Mouse (Mus musculus) bone marrow, adult 2 months (tissue): ENCODE results near the gene Osbpl3.

Experiments used
- CTCF ChIP-seq: fragments of 200-500 bp; IDR thresholded peaks from 2 replicates; pipeline ENCODE4 v1.5.1; 2011; ENCODE audit warnings: low read length, control low read depth; ENCODE audit not compliant: control insufficient read depth, insufficient read depth
- POLR2A ChIP-seq: fragments of 200-500 bp; IDR thresholded peaks from 2 replicates; pipeline ENCODE4 v1.6.1; 2011; ENCODE audit warnings: low read depth, mild to moderate bottlenecking, control low read depth, low read length, borderline replicate concordance; ENCODE audit not compliant: control insufficient read depth

DNA sequence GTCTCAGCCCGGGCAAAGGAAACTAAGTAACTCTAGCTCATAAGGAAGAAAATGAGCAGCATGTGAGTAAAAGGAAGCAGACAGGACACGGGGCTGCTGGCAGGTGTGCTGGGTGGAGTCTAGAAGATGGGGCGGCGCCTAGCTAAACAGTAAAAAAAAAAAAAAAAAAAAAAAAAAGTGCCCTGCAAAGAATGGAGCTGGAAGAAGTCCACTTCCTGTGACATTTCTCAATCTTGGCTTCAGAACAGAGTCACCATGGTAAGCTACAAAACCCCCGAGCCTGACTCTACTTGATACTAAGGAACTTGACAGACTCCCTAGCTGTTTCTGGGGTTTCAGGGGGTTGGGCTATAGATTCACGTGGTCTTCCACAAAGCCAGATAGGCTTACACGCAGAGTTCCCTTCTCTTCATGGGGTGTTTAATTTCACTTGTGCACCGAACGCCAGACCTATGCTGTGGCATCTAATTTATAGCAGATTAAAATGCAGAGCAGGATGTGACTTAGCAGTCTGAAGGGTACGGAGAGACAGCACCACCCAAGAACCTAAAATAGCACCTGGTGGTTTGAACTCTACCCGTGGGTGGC, 74.4 kb downstream of the Osbpl3 start:
- TF ChIP-seq CTCF, result no peak
- TF ChIP-seq POLR2A, result no peak
